21 mouse cellular contexts compared by ENCODE assay signal in genomic region chr12:31202509-31202908, GRCm38 (mm10). TPM values are rescaled to one million over a fixed set of nuclear protein-coding genes. Genes with fewer than 3 reads are reported as not detected.
DNase-seq lines count a peak whose midpoint lies in the region; TF ChIP-seq lines count a peak whose summit lies in the region.
"Had no signal": no experiment of that assay in that cellular context is flagged by ENCODE, and none has a peak within 500 bp of the region (broad histone marks: within the 10 kb centered on the region; RNA-seq: fewer than 3 reads in every experiment).

No protein-coding gene starts in this region.

- DNase-seq in kidney, adult 11 months: peak; percentile 39
- DNase-seq in kidney, postnatal 36 days: no peak
- DNase-seq in kidney, adult 2 months: peak; percentile 55
- no peak for DNase-seq in kidney, postnatal 10 days
- DNase-seq: adrenal gland, adult 2 months; adrenal gland, adult 8-10 months; adrenal gland, postnatal 10 days; adrenal gland, postnatal 14 days; adrenal gland, postnatal 25 days; adrenal gland, postnatal 36 days; B cell, adult 2 months; cerebellum, adult 11 months; cerebellum, adult 11-12 months; cerebellum, adult 18-20 months had no signal

- TF ChIP-seq POLR2A in kidney, adult 2 months (IDR thresholded peaks at IDR 0.05; ENCODE audit: low read depth, low read length): no peak

- WGBS in kidney, adult 2 months: 69% methylated on average over 1 of the region's 1 CpGs

- H3K4me3 ChIP-seq in kidney, adult 2 months (ENCODE audit: insufficient read depth, low read depth, low read length): no peak overlapping the region

- no peak for TF ChIP-seq CTCF in kidney, adult 2 months (conservative IDR thresholded peaks at IDR 0.05; ENCODE audit: insufficient read depth, insufficient read length, low read depth, low read length)

- H3K36me3 ChIP-seq in kidney, adult 2 months (ENCODE audit: control insufficient read depth, insufficient read depth, low read length): no peaks in the 10 kb centered on the region
- H3K36me3 ChIP-seq: G1E had no signal

- no peaks in the 10 kb centered on the region for H3K27me3 ChIP-seq in kidney, adult 2 months (replicated peaks; ENCODE audit: control insufficient read depth, insufficient read depth, low read length)
- H3K27me3 ChIP-seq: CH12.LX, Patski had no signal

- H3K27ac ChIP-seq in kidney, adult 2 months (ENCODE audit: insufficient read depth, low read depth, low read length): no peak overlapping the region

- no peaks in the 10 kb centered on the region for H3K4me1 ChIP-seq in kidney, adult 2 months (ENCODE audit: control insufficient read depth, insufficient read depth, low read length)

RNA-seq across cellular contexts. Expression of gene Gm6993, which starts 38.1 kb away (rescaled TPM):
- not detected in 2 replicates for polyA plus RNA-seq in kidney, adult 2 months (2012; rRNA removed)
- polyA plus RNA-seq: activated CD4-positive, CD25-positive, alpha-beta regulatory T cell, adult 4 months; adrenal gland, adult 2 months; brain, embryonic 14.5 days; C2C12; CD4-positive, CD25-positive, alpha-beta regulatory T cell, adult 4 months; G1E; Patski had no signal

Comparison
In these comparisons a context has a peak if more than half of its experiments do, and no peak if none do; other contexts are left out.
1. DNase-seq: peak in kidney, adult 11 months (single experiment) and kidney, adult 2 months (single experiment); none in kidney, postnatal 36 days (0 of 2) and kidney, postnatal 10 days (single experiment).